Mouse (Mus musculus) thymus, postnatal 10 days (tissue): ENCODE data around the gene Irf3.

Experiments used
- DNase-seq, 2 experiments: peaks; one replicate each; pipeline ENCODE4 v3.0.0; 2021; ENCODE audit warnings: low spot score in 2 of 2

Irf3 gene

DNA sequence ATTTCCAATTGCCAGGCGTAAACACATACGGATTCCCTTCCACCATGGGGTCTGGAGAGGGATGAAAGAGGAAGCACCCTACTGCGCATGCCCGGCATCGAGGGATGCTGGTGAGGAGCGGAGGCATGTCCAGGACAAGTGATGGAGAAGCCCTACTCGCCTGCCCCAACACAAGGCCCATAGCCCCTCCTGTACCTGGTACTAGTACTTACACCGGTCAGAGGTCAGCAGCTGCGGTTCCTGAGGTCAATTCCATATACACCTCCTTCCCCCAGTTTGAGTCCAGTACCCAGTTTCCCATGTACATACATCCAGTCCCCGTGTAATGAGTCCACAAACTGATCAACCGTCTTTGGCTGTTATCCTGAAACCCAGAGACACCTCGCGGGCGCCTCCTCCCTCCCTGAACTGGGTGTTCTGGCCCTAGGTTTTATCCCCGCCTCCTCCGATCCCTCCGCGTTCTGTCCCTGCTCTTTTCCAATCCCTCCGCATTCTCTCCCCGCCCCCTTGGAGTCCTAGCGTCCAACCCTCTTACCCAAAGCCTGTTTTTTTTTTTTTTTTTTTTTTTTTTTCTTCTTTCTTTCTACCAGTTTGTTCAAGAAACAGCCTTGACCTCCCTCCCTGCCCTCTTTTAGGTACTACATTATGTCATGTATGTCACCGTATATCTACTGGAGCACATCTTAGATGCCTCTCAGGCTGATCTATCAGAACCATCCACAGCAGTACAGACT is 22.9 kb upstream of the Irf3 start, which contains the start of gene Cpt1c:
Cpt1c (minus strand) TSS at position 469 of the 734 bp plus-strand sequence.
- no peak for DNase-seq

DNA sequence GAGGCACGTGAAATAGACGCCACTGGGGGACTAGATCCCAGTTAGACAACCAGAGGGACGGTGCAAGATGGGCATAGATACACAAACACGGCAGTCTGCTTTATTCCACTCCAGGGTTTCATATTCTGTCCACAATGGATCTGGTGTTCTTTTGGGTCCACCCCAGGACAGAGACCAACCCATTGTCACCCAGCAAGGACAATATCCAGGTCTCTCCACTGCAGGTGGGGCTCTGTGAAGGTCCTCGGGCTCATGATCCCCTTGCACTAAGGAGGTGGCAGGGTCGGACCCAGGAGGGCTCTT is 22.4 kb upstream of the Irf3 start:
- DNase-seq = no peak

DNA sequence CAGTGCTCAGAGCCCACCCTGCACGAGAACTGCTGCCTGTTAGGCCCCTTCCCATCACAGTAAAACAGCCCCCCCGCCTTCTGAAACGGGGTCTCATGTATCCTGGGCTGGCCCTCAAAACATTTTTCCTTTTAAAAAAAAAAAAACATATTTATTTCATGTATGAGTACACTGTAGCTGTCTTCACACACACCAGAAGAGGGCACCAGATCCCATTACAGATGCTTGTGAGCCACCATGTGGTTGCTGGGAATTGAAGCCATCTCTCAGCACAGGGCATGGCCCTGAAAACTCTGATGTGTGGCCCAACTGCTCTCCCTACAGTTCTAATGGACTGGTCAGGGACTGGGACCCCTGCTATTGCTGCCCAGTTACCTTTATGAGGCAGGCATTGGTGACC is 19.1 kb upstream of the Irf3 start:
- DNase-seq = no peak

DNA sequence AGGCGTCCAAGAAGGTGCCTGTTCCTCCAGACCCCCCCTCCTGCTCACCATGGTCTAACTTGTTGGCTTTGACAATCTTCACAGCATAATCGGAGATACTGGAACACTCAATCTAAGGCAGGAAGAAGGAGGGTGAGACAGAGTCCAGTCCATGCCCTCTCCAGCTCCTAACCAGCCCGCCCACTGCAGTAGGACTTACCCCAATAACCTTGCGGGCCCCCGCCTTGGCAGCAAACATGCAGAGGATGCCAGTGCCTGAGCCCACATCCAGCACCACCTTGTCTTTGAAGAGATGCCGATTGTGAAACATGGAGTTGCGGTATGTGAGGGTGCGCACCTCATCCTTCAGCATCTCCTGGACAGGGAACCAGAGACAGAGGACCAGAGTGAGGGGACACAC is 15.9 kb upstream of the Irf3 start:
- no peak for DNase-seq

DNA sequence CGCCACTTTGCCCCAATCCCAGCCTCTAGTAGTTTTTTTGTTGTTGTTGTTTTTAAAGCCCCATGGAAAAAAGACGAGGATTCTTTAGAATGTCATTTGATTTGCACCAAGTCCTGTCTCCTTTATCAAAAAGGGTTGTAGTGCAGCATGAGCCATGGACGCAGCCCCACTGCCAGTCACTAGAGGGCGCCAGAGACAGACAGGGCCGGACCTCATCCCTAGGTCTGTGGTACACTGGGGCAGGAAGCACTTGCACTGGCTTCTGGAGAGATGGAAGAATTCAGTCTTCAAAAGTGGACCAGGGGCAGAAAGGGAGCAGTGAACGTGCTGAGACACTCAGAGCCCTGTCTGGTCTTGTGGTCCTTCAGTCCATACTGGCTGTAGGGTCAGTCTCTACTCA is 14.4 kb upstream of the Irf3 start:
- DNase-seq = peak; percentile 77 to 92

DNA sequence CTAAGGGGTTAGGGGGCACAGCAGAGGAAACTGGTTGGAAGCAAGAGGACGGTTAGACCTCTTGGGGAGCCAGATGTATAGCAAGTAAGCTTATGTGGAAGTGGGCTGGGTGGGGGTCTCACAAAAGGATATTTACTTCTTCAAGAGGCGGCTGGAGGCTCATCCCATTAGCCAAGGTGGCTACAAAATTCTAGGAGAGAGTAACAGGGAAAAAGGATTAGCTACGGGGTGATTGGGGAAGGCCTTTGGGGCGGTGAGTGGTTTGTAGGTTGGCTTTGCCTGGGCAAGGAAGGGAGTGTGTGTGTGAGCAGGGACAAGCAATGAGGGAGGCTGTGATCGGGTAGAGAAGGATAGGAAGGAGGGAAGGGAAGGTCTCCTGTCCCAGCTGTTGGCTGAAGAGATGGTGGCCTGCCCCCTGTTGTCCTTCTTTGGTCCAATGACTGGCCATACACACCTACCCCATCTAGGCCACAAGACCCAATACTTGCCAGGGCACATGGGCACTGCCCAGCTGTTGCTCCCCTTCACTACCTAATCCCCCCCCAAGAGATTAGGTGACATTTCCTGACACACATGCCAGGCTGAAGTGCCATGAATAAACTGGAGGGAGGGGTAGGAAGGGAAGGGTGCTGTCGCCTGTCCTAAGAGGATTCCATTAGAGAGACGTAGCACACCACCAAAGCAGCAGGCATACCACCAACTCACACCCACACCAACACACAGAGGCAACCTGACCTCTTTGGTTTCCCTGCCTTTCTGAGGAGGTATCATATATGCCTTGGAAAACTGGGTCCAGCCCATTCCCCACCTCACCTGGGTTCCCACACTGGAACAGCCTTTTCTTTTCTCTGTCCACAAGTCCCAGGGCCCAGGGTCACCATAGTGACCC is 13.3 kb upstream of the Irf3 start:
- DNase-seq = no peak

DNA sequence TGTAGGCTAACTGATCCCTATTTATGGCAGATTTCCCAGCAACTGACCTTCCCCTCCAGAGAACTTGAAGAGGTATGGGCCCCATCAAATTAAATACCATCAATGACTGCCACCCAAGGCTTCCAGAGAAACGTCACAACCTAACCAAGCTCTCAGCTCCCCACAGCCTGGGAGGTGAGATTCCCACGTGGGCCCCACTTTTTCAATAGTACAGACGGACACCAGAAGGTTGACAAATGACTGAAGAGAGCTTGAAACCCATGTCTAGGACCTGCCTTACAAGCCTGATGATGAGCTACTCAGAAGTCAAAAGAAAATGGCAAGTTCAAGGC is 12.6 kb upstream of the Irf3 start:
- DNase-seq = no peak

DNA sequence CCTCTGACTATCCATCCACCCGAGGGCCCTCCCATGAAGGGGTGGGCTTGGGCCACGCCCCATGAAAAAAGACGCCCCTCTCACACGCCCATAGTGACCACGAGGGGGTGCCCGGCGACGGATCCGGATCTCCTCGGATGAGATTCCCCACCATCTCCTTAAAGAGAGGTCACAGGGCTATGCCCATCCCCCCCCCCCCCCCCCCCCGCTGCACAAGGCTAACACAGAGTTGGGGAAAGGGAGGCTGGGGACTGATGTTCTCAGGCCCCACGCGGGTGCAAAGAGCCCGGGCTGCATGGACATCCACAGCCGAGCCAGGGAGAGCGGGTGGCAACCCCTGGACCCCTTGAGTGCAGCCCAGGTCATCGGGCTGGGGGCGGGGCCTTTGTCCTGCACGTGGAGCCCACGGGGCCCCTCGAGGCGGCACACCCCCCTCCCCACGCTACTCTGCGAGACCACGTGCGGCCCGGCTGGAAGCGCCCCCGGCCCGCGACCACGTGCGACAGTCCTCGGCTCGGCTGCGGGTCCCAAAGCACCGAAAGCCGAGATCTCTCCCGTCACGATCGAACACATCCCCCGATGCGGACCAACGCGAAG is 11.8 kb upstream of the Irf3 start:
- DNase-seq = peak; percentile 50 to 63

DNA sequence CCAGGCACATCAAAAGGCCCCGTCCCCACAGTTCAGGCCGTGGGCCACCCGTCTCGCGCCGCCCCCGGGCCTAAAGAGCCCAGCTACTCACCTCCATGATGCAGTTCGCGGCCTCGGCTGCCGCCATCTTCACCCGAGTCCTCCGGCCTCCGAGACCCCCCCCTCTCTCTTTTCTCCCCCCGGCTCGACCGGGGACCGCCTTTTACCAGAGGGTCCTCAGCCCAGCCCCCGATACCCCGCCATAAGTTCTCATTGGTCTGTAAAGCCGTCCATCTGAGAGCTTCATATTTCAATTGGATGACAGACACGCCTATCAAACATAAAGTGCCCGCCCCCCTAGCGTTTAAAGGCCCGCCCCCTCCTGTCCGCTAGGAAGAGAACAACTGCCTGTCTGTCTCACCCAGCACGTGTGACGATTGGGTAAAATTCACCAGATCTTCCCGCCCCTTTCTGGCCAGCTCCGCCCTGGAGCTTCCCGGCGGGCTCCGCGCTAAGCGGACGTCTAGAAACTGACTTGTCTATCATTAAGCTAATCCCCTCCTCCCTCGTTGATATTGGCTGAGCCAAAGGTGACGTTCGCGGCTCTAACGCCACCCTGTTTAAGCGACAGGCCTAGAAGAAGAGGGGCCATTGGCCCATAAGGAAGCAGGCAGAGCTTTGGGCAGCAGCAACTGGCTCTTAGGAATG is 11.1 kb upstream of the Irf3 start, which contains the start of gene Prmt1:
Prmt1 (minus strand) TSS at position 377 of the 687 bp plus-strand sequence.
- DNase-seq = peak; percentile 93 to 99

DNA sequence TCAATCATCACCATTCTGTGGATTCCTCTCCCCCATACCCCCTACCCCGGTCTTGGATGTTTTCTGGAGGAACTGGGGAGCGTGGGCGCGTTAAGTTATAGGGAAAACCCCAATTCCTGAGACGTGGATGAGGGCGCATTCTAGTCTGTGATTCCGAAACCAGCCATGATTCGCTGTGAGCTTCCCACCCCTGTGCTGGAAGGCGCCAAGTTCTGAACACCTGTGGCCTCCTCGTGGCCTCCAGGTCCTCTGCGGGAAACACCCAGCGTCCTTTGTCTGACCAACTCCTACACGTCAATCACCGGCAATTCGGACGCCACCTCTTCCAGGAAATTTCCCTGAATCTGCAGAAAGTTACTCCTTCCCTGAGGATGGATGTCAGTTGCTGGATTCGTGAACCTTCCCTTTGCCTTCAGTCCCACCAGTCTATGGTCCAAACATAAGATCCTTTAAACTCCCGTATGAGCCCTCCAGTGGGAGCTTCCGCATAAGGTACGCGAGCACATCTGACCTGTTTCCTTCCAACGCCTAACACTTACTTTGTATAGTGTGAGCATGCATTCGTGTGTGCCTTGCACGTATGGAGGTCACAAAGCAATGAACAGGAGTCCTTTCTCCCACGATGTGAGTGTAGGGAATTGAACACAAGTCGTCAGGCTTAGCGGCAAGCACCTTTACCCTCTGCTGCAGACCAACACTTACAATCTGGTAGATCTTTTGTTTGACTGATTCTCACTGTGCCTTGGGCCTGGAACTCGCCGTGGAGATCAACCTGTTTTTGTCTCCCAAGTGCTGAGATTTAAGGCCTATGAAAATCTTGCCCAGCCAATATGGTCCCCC is 10.3 kb upstream of the Irf3 start:
- DNase-seq = peak in 1 of 2 experiments; percentile 27

DNA sequence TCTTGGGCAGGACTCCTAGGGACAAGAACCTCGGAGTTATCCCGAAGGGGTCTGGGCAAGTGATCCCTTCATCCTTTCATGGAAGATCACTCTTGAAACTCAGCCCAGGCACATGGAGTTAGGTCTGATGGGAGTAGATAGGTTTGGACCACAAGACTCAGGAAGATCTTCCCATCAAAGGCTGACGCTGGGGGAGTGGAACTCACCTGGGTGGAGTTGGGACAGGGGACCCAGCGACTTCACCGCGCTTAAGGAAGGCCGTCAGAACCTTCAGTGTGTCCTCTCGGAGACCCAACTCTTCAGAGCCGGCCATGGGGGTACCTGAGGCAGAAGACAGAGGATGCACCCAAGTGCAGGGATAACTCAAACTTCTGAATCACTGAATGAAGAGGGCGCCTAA is 776 bp upstream of the Irf3 start:
- DNase-seq = peak in 1 of 2 experiments; percentile 37

DNA sequence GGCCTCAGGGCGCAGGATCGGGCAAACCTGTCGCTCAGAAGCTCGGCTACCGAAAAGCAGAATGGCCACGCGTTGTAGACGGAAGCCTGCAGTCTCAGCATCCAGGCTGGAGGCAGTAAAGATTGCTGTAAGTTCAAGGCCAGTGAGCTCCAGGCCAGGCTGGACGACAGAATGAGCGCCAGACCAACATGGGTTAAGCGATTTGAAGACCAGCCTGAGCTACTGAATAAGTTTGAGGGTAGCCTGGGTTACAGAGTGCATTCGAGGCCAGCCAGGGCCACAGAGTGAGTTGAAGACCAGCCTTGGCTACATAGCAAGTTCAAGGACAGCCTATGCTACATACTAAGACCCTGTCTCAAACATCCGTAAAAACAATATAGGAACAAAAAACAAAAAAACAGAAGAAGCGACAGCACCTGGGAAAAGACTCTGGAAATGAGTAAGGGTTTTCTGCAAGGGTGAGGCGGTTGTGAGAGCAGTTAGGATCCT is 536 bp downstream of the Irf3 start:
- no peak for DNase-seq

DNA sequence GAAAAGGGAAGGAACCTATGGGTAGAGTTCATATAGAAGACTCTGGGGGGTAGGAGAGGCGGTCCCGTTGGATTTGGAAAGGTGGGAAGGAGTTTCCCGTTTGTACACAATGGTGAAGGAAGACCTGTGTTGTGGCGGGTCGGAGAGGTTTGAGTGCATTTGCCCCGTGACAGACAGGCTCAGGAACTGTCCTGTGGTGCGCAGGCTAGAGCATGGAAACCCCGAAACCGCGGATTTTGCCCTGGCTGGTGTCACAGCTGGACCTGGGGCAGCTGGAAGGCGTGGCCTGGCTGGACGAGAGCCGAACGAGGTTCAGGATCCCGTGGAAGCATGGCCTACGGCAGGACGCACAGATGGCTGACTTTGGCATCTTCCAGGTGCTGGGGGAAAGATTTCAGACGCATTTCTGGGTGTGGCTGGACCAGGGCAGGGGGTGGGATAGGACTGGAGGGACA is 1.1 kb downstream of the Irf3 start, which contains the start of gene Bcl2l12:
Bcl2l12 (minus strand) TSS at position 212 of the 455 bp plus-strand sequence.
- peak in 1 of 2 experiments; percentile 29 for DNase-seq

DNA sequence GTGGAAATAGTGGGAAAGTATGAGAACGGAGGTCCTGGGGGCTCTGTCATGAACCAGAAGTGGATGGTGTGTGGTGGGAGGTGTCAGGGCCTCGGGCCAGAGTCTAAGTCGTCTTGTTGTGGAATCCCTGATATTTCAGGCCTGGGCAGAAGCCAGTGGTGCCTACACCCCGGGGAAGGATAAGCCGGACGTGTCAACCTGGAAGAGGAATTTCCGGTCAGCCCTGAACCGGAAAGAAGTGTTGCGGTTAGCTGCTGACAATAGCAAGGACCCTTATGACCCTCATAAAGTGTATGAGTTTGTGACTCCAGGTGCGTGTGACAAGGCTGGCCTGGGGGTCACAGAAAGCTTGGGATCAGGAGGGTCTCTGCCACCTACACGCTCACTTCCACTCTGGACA is 2.3 kb downstream of the Irf3 start:
- DNase-seq = no peak

DNA sequence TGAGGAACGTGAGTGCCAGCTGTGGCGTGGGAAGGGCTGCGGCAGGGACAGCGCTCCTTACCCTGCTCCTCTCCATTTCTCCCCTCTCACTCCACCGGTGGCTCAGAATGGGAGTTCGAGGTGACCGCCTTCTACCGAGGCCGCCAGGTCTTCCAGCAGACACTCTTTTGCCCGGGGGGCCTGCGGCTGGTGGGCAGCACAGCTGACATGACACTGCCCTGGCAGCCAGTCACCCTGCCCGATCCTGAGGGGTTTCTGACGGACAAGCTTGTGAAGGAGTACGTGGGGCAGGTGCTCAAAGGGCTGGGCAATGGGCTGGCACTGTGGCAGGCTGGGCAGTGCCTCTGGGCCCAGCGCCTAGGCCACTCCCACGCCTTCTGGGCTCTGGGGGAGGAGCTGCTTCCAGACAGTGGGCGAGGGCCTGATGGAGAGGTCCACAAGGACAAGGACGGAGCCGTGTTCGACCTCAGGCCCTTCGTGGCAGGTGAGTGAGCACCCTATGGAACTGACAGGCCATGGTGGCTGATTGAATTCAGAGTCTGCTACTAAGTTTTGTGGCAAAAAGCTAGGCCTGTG is 3.2 kb downstream of the Irf3 start:
- no peak for DNase-seq

DNA sequence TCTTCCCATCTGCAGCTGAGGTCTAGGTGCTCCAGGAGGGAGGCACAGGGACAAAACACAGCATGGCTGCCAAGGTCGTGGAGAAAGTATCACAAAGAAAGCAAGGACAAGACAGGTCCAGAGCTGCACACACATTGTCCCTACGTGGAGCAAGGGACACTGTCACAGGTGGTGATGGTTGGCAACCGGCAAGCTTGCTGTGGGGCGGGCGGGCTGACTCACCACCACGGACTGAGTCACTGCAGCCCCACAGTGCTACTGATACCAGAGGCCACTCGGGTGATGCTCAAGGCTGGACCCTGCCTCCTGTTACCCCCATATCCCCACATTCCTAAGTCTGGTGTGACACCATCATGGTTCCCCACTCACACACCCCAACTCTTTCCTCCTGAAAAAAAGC is 5.0 kb downstream of the Irf3 start:
- no peak for DNase-seq

DNA sequence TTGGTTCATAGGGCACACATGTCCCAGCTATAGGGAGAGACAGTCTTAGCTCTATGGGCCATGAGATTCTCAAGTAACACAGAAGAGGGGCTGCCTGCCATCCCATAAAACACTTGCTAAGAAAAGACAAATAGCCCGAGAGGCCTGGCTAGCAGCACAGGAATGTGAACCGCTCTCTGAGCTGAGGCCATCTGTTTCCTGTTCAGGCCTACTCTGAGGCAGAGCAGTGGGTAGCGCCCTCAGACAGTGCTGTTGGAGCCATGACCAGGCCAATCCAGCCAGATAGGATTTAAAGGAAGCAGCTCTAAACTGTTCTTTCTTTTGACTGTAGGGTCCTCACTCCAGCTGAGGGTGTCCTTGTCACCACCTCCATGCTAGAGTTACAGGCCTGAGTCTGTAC is 7.1 kb downstream of the Irf3 start:
- no peak for DNase-seq

DNA sequence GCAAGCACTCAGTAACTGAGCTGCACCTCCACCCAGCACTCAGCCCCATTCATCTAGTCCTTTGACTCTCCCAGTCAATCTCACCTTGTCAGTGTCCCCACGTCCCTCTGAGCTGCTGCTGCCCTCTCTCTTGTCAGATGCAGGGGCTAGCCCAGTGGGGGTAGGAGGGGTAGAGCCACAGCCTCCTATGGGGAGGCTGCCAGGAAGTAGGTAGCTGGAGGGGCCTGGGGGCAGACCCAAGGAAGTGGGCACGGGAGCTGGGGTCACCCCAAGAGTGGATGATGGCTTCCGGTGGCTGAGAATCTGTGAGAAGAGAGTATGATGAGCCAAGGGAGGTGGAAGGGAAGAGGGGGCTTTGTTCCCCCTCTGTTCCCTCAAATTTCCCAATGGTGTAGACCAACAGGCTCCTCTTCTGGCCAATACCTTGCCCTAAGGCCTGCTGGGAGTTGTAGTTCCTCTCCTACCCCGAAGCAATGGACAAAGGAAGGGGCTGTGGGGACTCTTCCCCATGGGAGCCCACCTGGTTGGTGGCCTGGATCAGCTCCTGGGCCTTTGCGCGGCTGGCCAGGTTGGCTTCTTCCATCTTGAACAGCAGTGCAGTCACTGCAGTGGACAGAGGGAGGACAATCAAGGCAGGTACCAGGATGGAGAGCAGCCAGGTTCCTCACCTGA is 8.0 kb downstream of the Irf3 start:
- DNase-seq = no peak

DNA sequence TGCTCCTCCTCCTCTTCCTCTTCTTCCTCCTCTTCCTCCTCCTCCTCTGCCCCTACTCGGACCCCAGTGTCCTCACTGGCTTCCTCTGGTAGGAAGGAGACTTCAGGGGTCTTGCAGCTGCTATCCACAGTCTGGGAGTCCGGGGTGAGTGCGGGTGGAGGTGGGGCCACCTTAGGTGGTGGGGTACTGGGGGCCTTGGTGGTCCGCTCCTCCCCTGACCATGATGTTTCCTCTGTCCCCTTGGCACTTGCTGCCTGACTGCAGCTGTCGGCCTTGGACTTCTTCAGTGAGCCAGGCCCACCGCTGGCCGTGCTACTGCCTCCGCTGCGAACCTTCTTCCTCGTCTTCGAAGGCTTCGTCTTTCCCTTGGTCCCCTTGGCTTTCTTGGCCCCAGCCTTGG is 9.1 kb downstream of the Irf3 start:
- no peak for DNase-seq

DNA sequence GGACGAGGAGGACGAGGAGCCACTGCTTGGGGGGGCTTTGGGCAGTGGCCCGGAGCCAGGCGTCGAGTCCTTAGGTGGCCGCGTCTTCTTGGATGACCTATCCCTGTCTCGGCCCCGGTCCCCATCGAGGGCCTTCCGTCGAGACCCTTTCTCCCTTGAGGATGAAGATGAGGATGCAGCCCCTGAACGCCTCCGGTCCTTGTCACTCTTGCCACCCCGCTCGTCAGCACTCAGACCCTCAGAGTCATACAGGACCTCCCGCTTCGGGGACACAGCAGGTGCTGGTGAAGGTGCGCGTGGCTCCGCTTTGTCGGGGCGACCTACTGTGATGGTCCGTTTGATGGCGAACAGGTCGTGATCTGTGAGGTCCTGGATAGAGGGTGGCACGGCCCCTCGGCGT is 9.7 kb downstream of the Irf3 start:
- no peak for DNase-seq
